Mouse (Mus musculus) small intestine, adult 2 months (tissue): ENCODE results near the gene Tbc1d12.

Experiments used
- CTCF ChIP-seq: fragments of 200-500 bp; IDR thresholded peaks from 2 replicates; pipeline ENCODE4 v1.5.1; 2012; ENCODE audit warnings: low read depth, mild to moderate bottlenecking, control low read depth, inconsistent platforms, low read length, moderate library complexity, mixed read lengths; ENCODE audit not compliant: insufficient replicate concordance, insufficient read length; ENCODE audit errors: extremely low read depth
- POLR2A ChIP-seq: fragments of 200-500 bp; IDR thresholded peaks from 2 replicates; pipeline ENCODE4 v1.6.1; 2012; ENCODE audit warnings: low read depth, mild to moderate bottlenecking, control low read depth, inconsistent platforms, low read length, moderate library complexity

DNA sequence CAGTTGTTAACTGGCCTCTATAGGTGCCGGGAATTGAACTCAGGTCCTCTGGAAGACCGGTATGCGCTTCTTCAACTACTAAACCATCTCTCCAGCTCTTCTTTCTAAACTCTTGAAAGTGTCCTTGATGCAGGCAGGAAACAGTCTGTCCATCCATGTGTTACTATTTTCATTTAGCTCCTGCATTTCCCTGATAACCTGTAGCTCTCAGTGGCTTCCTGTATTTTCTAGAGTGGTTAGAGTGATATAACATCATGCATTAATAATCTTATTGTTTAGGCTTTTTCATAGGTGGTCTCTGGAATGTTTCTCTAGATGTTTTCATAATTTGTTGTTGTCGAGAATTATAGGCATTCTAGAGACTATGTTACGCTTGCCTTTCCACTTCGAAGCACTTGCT, 26.1 kb downstream of the Tbc1d12 start:
- TF ChIP-seq POLR2A (no peak), CTCF (no peak)
